Mouse (Mus musculus) myocyte (in vitro differentiated cells): ENCODE data around the gene Cst6.

Experiments used
- CEBPB ChIP-seq: IDR thresholded peaks from 2 replicates; pipeline ENCODE4 v1.6.1; 2011; ENCODE audit warnings: mild to moderate bottlenecking, moderate library complexity; ENCODE audit not compliant: poor library complexity, insufficient read depth, severe bottlenecking
- POLR2A ChIP-seq: IDR thresholded peaks from one replicate; pipeline ENCODE4 v1.6.1; 2011; ENCODE audit warnings: low read depth, mild to moderate bottlenecking, control low read depth, moderate library complexity; ENCODE audit not compliant: insufficient read length
- POLR2AphosphoS2 ChIP-seq: IDR thresholded peaks from one replicate; pipeline ENCODE4 v1.6.1; 2011; ENCODE audit warnings: low read depth, control low read depth; ENCODE audit not compliant: insufficient read length
- USF1 ChIP-seq: IDR thresholded peaks from one replicate; pipeline ENCODE4 v1.6.1; 2011; ENCODE audit warnings: low read depth, mild to moderate bottlenecking, control low read depth, moderate library complexity

DNA sequence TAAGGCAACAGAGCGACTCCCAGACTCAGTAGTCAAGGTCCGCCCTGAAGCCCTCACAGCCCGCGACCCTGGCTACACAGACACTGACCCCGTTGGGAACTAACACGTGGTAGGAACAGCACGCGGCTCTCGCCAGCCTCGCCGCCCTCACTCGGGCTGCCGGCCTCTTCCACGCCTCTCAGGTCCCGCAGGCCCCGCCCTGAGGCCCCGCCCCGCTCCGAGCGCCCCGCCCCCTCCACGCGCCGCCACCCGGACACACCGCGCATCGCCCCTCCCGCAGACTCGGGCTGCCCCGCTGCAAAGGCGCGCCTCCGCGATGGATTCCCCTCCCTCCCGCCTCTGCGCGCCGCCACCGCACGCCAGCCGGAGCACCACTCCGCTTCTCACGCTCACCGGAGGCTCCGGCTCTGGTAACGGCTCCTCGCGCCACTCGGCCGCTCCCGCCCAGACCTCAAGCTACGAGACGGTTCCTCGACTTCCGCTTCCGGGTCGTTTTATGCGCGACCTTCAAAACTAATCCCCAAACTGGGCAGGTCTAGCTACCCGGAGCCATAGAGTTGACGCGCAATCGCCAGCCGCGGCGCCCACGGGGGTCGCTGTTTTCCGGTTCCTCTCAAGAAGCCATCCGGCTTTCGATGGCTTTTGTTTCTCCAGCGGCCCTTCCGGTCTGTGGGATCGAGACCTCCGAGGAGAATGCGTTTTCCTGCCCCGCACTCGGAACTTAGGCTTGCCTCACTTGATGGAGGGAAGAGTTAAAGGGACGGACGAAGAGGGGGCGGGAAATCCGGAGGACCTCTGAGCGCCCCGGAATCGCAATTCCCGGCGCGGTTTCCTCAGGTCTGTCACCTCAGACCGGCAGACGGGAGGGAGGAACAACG is 17.0 kb upstream of the Cst6 start, which contains the start of gene Eif1ad:
- TF ChIP-seq POLR2A (peak; percentile 94), USF1 (no peak), POLR2AphosphoS2 (peak; percentile 86), CEBPB (no peak)
